Mouse (Mus musculus) natural killer cell, adult 2 months (primary cell): ENCODE measurements around the gene Triobp.

Experiments
- DNase-seq, 2 experiments: peaks; one replicate each; pipeline ENCODE4 v3.0.0; 2022; ENCODE audit warnings: low spot score in 2 of 2

Triobp gene

DNA sequence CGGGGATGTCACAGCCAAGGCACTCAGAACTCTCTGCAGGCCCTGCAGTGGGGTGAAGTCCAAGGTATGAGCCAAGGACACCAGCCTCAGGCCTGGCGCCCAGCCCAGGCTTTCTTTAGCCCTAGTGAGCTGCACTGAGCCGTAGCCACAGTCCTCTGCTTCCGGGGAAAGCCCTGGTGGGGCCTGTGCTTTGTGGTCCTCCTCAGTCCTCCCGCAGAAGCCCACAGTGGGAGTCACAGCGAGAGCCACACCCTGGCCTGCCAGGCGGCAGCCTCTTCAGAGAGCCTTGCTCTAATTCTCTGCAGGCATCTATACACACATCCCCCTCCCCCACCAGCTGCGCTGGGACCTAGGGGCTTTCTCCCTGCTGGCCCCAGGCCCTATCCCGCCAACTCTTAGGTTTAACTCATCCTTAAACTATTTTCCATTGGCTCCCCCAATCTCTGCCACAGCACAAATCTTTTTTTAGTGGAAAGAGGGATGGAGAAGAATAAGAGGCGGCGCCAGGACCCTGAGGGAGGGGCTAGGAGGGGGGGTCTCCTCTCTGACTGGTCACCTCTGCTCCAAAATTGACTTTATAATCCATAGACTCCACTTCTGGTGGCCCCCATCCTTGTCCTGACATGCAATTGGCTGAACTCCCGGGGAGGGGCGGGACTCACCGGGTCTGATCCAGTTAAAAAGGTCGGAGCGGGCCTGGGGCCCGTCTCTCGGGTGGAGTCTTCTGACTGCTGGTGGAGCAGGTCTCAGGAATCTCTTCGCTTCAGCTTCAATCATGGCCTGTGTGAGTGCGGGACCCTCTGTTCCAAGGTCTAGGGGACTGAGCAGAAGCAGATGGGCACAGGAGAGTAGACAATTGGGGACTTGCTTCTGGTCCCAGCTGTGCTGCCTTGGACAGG is 21.3 kb upstream of the Triobp start, which contains the start of gene Lgals1:
Gene Lgals1 (plus strand): TSS at position 705 of the 899 bp plus-strand sequence.
- DNase-seq = peak; percentile 73 to 84

- no peak for DNase-seq
Measured at GRCm38 (mm10) chr15:78927021-78927787, 20.3 kb upstream of the Triobp start.

- peak; percentile 89 to 90 for DNase-seq
Measured at GRCm38 (mm10) chr15:78927788-78928457, 19.6 kb upstream of the Triobp start.

DNA sequence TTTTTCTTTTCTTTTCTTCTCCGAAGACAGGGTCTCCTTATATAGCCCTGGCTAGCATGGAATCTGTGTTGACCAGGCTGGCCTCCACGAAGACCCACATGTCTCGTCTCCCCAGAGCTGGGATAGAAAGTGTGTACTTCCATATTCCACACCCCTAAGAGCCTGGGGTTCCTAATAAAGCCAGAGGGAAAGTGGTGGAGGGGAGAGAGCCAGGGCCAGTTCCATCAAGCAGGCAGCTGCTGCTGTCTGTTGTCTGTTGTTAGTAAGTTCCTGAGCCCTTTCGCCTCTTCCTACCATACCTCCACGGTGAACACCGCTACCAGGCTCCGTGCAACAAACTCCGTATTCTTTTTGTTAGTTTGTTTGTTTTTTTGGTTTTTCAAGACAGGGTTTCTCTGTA is 19.0 kb upstream of the Triobp start:
- no peak for DNase-seq

GRCm38 (mm10) chr15:78930192-78930706 is 17.3 kb upstream of the Triobp start:
- no peak for DNase-seq

DNA sequence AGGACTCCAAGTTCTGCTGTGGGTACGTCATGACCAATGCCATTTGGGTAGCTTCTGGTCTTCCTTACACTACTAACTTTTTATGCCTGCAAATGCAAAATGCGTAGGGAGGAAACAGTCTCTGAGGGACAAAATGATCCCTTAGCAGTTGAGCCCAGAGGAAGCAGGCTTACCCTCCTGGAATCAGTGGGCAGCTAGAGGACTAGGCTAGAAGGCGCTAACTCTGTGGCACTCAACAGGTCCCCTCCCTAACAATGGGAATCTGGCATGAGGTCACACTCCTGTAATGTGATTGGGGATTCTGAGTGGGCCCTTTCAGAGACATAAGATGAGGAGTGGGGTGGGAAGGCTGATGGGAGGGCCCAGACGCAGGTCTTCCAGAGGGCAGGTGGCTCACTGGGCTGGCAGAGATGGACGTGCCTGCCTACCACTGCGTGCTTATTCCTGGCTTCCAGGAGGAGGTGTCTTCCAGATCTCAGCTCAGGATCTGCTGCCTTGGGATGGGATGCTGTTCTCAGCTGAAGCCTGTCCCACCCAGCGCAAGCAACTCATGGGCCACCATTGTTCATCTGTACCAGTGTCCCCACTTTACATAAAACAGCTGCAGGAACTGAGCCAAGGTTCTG is 16.6 kb upstream of the Triobp start:
- DNase-seq = no peak

- peak; percentile 76 to 79 for DNase-seq
Measured at GRCm38 (mm10) chr15:78931577-78931976, 15.9 kb upstream of the Triobp start.

GRCm38 (mm10) chr15:78934784-78935320 is 12.7 kb upstream of the Triobp start, which contains the start of gene Nol12:
Gene Nol12, plus strand, starts transcription at chr15:78934933.
- DNase-seq = peak; percentile 73 to 83

- no peak for DNase-seq
Measured at GRCm38 (mm10) chr15:78936403-78936802, 11.1 kb upstream of the Triobp start.

DNA sequence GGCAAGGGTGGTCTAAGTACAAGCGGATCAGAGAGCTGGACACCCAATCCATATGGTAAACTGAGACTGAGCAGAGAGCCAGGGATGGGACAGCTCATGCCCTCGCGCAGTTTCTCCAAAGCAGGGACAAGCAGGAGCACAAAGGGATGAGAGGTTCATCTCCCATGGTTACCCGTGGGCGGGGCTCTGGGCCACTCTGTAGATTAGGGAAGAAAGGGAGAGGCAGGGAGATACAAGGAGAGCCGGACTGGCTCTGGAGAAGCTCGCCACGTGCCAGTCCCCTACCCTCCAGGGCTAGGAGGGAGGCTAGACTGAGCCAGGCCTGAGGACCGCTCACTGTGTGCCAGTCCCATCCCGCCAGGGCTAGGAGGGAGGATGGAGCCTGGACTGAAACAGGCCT is 10.2 kb upstream of the Triobp start:
- DNase-seq = no peak

DNA sequence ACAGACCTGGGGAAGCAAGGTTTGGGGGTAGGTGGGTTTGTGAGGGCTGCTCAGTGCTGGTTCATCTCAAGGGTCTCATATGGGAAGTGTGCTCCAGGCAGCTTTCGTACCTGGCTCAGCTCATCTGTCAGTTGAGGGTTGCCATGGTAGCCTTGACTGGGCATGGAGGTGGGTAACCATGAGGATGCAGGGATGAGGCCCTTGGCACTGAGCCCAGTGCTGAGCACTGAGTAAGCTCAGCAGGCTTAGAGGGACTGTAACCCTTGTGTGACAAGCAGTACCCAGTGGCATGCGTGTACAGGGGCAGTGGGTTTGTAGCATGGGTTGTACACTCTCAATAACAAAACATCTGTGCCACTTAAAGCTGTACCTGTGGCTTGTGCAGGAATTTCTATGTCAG is 9.6 kb upstream of the Triobp start:
- no peak for DNase-seq

DNA sequence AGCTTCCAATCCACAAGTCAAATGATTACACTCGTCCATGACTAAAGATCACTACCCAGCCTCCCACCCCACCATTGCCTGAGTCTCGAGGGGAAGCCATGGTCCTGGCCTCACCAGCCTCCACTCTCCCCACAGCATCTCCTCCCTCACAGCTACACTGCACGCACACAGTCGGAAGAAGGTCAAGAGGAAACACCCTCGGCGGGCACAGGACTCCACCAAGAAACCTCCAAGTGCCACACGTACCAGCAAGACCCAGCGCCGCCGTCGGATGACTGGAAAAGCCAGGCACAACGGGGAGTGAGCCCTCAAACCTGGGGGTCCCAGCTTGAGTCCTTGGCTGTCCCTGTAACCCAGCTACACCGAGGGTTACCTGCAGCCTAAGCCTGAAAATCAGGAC is 7.2 kb upstream of the Triobp start:
- no peak for DNase-seq

DNA sequence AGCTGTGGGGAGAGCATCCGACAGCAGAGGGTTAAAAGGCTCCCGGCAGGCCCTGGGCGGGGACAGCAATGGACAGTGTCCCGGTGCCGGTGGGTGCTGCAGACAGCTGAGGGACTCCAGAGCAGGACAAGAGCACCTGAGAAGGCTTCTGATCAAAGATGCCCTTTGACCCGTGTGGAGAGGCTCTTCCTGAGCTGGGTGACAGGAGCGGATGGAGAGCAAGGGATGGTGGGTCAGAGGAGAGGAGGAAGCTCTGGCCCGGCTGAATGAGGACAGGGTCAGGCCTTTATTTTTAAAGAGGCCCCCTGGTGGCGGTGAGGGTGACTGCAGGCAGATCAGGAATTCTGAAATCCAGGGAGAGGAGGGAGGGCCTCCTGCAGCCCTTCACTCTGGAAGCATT is 4.9 kb upstream of the Triobp start:
- peak; percentile 36 to 61 for DNase-seq

GRCm38 (mm10) chr15:78946232-78946631 is 1.3 kb upstream of the Triobp start:
- no peak for DNase-seq

GRCm38 (mm10) chr15:78948152-78948725 is 715 bp downstream of the Triobp start:
- DNase-seq = no peak

DNA sequence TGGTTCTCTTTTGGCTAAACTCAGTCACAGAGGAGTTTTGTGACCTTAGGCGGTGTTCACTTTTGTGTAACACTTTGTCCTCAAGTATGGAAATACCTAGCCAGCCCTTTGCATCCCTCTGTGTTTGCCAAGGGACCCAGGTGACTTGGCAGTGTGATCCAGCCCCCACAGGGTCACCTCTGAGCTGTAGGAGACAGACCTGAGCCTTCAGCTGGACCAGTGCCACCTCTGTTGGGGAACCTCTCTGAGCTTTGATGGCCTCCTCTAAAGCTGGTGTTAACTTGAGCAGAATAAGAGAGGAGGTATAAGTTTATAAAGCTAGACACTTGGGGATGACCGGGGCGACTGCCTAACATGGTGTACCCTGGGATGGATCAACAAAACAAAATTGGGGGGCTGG is 1.4 kb downstream of the Triobp start:
- DNase-seq = no peak

- DNase-seq = no peak
Measured at GRCm38 (mm10) chr15:78955663-78956062, 8.1 kb downstream of the Triobp start.

GRCm38 (mm10) chr15:78956351-78956750 is 8.8 kb downstream of the Triobp start:
- peak in 1 of 2 experiments; percentile 19 for DNase-seq

- no peak for DNase-seq
Measured at GRCm38 (mm10) chr15:78957021-78957420, 9.5 kb downstream of the Triobp start.

DNA sequence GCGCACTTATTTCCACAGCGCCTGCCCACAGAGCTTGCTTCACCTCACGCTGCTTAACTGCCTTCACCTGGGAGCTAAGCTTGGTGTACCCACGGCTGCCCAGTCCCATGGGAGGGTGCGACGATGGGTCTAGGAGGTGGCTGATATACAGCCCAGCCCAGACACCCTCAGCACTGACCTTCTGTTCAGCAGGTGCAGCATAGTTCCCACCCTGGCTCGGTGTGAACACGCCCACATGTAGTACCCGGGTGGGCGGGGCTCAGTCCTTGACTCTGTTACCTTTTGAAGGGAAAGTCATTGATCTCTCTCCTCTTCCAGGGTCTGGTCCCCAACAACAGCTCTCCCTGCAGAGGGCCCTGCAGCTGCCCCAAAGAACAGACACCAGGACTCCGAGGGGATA is 12.0 kb downstream of the Triobp start:
- no peak for DNase-seq

GRCm38 (mm10) chr15:78960088-78960487 is 12.6 kb downstream of the Triobp start:
- no peak for DNase-seq
